Mouse (Mus musculus): Measurements from ENCODE around the gene Zg16.

Gene Zg16

DNA sequence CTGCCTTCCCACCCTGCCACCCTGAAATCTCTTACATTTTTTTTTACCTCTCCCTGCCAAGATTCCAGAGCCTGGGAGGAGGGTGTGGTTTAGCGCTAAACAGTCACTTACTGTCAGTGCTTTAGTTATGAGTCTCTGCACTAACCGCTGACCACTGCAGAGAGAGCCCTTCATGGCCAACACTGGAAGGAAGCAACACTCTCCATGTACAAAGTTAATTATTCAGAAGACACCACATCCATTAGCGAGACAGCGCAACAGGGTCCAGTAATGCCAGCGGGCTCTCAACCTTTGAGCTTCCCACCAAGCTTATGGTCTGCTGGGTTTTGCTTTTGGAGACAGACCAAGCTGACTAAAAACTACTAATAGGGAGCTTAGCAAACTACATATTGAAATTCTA, 10.9 kb downstream of the Zg16 start:
- no peak for DNase-seq (ENCODE audit: low read depth, low spot score)

GRCm38 (mm10) chr7:127073221-127073620, 13.9 kb downstream of the Zg16 start:
- no peak for DNase-seq (ENCODE audit: low read depth, low spot score)

- no peak for DNase-seq (ENCODE audit: low read depth, low spot score)
Measured at GRCm38 (mm10) chr7:127070871-127071413, 16.2 kb downstream of the Zg16 start.

DNA sequence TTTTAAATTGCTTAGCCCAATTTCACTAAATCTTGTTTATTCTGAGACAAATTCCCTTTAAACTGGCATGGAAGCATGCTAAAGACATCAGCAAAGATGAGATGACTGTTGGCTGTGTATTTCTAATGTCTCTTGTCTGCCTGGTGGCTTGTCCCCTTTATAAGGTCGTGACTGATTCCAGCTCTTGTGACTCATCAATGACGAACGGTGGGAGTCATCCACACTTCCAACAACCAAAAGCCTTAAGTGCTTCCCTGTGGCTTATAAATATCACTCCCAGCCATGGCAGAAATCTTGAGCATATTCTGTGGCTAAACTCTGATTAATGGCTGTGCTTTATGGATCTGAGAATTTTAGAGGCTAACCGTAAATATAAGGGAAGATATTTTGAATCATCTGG, 20.8 kb downstream of the Zg16 start:
- no peak for DNase-seq (ENCODE audit: low read depth, low spot score)

GRCm38 (mm10) chr7:127065538-127065937, 21.6 kb downstream of the Zg16 start:
- no peak for DNase-seq (ENCODE audit: low read depth, low spot score)

DNA sequence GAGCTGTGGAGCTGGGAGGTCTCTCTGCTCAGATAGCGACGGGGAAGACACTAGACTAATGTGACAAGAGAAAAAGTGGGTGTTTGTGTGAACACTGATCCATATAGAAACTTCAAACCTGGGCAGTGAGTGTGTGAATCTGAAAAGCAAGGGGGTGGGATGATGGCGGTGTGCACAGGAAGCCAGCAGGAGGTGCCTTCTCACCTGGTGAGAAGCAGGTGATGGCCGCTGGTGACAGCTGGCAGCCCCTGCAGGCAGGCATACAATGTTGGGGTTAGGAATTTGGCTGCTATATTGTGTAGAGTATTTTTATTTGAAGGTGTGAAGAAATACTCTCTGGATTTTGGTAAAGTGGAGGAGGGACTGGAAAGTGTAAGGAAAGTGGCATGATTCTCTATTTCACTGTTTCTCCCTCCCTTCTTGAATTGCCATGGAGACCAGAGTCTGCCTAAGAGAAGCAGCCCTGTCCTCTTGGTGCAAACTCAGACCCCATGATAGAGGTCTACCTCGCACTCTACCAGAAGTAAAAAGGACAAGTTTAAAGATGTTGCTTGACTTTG, 32.0 kb downstream of the Zg16 start:
- DNase-seq (ENCODE audit: low read depth, low spot score) = no peak

DNA sequence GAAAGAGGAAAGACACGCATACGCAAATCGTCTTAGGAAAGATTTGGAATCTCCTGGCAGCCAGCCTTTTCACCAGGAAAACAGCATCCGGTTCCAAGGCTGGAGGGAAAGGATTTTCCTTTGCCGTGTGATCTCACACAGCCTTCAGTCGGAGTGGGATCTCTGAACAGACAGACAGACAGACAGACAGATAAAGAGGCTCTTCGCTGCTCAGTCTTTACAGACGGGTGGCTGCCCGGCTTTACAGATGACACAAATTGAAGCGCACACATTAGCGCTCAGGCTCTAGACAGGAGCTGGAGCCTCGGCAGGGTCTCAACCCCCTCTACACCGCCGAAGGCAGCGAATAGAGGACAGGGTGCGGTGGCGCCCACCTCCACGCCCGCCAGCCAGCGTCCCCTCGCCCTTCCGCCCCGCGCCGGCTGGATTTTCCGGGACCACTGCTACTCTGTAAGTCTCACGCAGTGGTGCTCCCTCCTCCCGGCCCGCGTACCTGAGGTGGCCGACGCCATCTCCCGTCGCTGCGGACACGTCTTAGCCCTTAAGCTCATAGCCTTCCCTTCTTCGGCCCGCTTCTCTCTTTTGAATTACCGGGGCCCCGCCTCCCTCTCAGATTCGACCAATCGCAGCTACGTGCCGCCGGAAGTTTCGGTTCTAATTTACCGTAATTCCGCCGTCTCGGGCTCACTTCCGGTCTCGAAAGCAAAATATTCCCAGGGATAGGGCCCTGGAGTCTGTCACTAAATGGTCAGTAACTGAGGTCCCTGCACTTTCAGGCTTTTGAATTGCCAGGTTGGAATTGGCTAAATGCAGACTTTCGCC, 45.1 kb downstream of the Zg16 start, which contains the start of gene Kif22:
Kif22 (minus strand) TSS at position 621 of the 822 bp plus-strand sequence.
- DNase-seq (ENCODE audit: low read depth, low spot score) = peak; percentile 78

DNA sequence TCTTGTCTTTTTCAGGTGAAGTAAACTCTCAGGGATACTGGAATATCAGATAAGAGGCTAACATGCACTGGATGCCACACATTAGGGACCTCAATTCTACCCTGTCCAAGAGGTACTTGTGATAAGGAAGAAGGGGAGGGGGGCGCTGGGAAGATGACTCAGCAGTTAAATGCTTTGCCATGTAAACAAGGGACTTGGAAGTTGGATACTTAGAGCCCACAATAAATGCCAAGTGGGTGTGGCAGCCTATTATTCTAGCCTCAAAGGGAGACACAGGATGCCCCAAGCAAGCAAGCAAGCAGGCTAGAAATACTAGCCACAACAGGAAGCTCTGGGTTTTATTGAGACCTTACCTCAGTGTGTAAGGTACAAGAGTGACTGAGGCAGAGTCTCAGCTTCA, 55.9 kb downstream of the Zg16 start:
- no peak for DNase-seq (ENCODE audit: low read depth, low spot score)

DNA sequence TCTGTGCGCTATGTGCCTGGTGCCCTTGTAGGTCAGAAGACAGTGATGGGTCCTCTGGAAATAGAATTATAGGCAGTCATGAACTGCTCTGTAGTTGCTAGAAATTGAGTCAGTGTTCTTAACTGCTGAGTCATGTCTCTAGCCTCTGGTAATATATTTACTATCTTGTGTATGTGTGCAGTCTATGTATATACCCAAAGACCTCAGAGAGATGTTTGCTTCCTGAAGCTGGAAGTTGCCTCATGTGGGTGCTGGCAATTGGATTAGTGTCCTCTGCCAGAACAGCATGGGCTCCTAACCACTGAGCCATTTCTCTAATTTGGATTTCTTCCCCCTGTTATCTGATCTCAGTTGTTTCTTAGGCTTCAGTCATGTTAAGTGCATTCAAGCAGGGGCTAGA, 57.0 kb downstream of the Zg16 start:
- no peak for DNase-seq (ENCODE audit: low read depth, low spot score)

DNA sequence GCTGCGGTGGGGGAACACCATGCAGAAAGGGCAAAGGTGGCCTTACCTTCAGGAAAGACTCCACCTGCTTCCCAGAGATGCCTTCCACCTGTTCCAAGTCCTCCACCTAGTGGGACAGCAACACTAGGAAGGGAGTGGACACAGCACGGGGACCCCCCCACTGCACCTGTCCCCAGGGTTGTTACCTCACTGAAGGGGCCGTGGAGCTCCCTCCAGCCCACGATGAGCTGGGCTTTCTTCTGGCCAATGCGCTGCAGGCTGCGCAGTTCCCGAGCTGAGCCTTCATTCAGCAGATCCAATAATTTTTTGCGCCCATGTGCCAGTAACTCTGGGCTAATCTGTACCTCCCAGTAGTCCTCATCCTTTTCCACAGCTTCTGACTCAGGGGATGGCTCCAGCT, 59.2 kb downstream of the Zg16 start:
- no peak for DNase-seq (ENCODE audit: low read depth, low spot score)

- peak; percentile 100 for DNase-seq (ENCODE audit: low read depth, low spot score)
Measured at GRCm38 (mm10) chr7:127026984-127027726, 60.0 kb downstream of the Zg16 start, which contains the start of gene Maz. Gene Maz (minus strand): TSS chr7:127027037.

- no peak for DNase-seq (ENCODE audit: low read depth, low spot score)
Measured at GRCm38 (mm10) chr7:127026616-127026983, 60.5 kb downstream of the Zg16 start.

DNA sequence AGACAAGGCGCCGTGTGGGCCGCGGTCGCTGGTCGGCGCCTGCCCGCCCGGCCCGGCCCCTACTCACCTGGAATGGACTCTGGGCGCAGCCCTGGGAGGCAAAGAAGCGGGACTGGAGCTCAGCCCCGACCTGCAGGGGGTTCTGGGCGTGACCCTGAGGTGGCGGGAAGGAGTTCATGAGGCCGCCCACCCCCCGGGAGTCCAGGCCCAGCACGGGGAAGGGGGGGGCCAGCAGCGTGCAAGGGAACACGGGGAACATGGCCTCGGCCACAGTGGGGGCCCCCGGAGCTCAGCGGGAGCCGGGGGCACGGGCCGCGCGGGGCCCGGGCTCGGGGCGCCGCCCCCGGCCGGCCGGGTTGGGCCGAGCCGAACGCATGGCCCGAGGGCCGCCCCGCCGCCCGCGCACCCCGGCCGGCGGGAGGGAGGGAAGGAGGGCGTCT, 60.9 kb downstream of the Zg16 start:
- DNase-seq (ENCODE audit: low read depth, low spot score) = no peak

GRCm38 (mm10) chr7:127025556-127026160, 61.5 kb downstream of the Zg16 start:
- no peak for DNase-seq (ENCODE audit: low read depth, low spot score)

GRCm38 (mm10) chr7:127024755-127025555, 62.2 kb downstream of the Zg16 start:
- peak; percentile 78 for DNase-seq (ENCODE audit: low read depth, low spot score)

DNA sequence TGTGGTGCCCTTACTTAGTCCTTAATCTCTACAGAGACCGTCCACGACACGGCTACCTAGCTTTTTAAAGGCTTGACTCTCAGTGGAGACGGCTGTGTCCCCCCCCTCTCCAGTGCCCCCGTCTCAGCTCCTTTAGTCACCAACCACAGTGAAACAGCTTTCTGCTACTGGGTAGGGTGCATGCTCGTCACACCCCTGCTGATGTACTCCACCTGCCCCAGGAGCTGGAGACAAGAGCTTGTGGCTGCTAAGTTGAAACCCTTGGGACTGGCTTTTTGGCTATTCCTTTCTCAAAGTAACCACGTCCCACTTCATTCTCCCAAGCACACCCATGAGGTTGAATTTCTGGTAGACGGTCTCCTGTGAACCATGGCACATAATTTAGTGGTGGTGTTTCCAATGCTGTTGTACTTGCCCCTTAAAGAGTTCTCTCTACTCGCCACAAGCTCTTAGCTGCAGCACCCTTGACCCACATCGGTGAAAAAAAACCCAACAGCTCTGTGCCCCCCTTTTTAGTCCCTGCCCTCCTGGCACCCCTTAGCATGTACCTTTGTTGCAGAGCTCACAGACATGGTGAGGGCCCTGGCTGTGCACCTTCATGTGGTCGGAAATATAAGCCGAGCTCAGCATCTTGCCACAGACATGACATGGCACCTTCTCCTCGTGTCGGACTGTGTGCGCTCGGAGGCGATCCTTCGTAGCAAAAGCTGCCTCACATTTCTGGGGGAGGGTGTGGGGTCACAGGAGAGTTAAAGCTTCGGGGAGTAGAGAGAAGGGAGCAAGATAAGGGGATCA, 63.0 kb downstream of the Zg16 start:
- no peak for DNase-seq (ENCODE audit: low read depth, low spot score)

- DNase-seq (ENCODE audit: low read depth, low spot score) = no peak
Measured at GRCm38 (mm10) chr7:127023272-127023691, 63.8 kb downstream of the Zg16 start.

DNA sequence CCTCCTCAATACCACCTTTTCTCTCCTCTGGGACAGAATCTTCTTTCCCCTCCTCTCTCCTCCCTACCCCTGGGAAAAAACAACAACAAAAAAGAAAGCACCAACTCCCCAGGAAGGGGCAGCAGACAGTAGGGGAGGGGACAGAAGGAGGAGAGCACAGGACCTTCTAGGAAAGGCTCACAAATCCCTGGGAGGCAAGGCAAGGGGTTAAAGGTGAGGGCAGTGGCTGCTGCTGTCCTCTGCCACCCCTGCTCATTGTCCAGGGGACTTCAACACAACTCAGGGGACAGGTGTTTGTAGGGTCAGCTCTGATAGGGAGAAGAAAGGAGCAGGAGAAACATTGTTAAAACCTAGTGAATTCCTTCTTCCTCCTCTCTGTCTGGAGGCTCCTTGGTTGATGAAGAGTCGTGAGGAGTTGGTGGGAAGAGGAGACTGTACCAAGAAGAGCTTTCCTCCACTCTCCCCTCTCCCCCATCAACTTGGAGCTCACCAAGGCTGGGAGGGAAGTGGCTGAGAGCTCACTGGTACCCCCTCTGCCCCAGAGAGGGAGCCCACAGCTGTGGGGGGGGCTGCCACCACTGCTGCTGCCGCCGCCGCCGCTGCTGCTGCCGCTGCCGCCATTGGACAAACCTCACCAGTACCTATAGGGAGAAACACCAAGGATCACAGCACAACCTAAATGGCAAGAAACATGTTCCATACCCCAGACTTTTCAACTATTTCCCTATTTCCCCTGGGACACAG, 64.4 kb downstream of the Zg16 start:
- DNase-seq (ENCODE audit: low read depth, low spot score) = no peak

All from skeletal muscle tissue, adult 2 months (tissue).